Mouse (Mus musculus) heart, adult 2 months (tissue): ENCODE measurements around the gene Tgfbr2.

Source experiments
- CTCF ChIP-seq: fragments of 200-600 bp; IDR thresholded peaks from 2 replicates; pipeline ENCODE4 v1.8.1; 2022; ENCODE audit warnings: antibody characterized with exemption, mild to moderate bottlenecking, moderate library complexity
- EP300 ChIP-seq: fragments of 200-500 bp; IDR thresholded peaks from 2 replicates; pipeline ENCODE4 v1.6.1; 2011; ENCODE audit warnings: low read depth, low read length, control low read depth; ENCODE audit not compliant: insufficient read depth

DNA sequence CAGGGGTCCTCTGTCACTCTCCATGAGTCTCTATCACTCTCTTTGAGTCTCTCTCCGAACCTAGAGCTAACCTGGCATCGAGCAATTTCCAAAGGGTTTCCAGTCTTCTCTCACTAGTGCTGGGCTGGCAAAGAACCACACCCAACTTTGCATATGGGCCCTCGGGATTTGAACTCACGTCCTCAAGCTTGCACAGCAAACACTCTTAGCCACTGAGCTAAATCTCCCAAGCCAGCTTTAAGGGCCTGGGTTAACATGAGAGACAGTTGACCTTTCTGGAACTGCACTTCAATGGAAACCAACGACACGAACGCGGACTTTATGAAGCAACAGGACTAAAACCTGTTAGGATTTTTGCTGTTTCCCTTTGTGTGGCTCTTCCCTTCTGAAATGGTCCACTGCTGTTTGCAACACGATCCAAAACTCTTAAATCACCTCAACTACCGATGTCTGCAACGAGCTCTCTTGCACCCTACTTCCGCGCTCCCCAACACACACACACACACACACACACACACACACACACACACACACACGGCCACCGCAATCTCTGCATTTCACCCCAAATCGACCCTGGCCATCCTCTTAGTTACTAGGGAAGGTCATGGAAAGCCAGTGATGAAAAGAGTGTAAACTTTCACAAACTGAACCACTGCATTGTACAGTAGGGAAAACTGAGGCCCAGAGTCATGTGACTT lies 1.5 kb downstream of the Tgfbr2 start:
- TF ChIP-seq CTCF (no peak), EP300 (no peak)
